Mouse (Mus musculus): ENCODE measurements around the gene Nelfa. TPM values are rescaled to one million over a fixed set of nuclear protein-coding genes. Genes with fewer than 3 reads are reported as not detected.
"Not testable (repeated sequence)": the region's sequence is repeated elsewhere in the genome, so short reads cannot be mapped to it uniquely, and the experiment has no call there.

The Nelfa gene
- polyA plus RNA-seq, 1 experiment from 2014 or later: 64.1 TPM

GRCm38 (mm10) chr5:33916616-33917015 lies 19.6 kb downstream of the Nelfa start:
- peaks cover 83% of the 10 kb centered on the region for H3K36me3 ChIP-seq
- not testable (repeated sequence) for H3K27me3 ChIP-seq; H3K9me3 ChIP-seq (replicated peaks); H3K9ac ChIP-seq; H3K4me1 ChIP-seq; H3K27ac ChIP-seq; H3K4me2 ChIP-seq; ATAC-seq (replicated peaks; ENCODE audit: low FRiP score); H3K4me3 ChIP-seq (replicated peaks)
- 94% methylated on average over 2 of the region's 2 CpGs for WGBS

DNA sequence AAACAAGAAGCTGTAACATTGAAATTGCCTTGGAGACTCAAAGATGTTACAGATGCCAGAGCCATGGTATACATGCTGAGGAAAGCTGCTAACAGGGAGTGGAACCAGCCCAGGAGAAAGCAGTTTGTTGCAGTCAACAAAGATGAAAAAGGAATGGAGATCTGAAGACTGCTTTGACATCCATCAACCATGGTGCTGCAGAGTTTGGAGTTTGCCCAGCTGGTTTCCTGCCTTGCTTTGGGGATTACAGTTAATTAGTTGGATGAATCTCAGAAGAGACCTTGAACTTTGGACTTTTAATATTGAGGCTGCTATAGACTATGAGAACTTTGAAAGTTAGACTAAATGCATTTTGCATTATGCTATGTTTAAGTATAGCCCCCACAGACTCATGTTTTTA lies 21.2 kb downstream of the Nelfa start:
- not testable (repeated sequence) for H3K27ac ChIP-seq; ATAC-seq (replicated peaks; ENCODE audit: low FRiP score); H3K9me3 ChIP-seq (replicated peaks); H3K4me2 ChIP-seq; H3K9ac ChIP-seq; H3K4me1 ChIP-seq; H3K4me3 ChIP-seq (replicated peaks); H3K27me3 ChIP-seq
- H3K36me3 ChIP-seq: peaks cover 67% of the 10 kb centered on the region

GRCm38 (mm10) chr5:33903176-33903575 lies 33.0 kb downstream of the Nelfa start:
- H3K27me3 ChIP-seq: no peaks in the 10 kb centered on the region
- H3K27ac ChIP-seq: no peak overlapping the region
- H3K4me1 ChIP-seq: no peaks in the 10 kb centered on the region
- 90% methylated on average over 9 of the region's 9 CpGs for WGBS
- no peak overlapping the region for H3K9ac ChIP-seq
- no peaks in the 10 kb centered on the region for H3K9me3 ChIP-seq (replicated peaks)
- ATAC-seq (replicated peaks; ENCODE audit: low FRiP score): no peak
- H3K36me3 ChIP-seq: peaks cover 53% of the 10 kb centered on the region
- no peak overlapping the region for H3K4me2 ChIP-seq
- no peak overlapping the region for H3K4me3 ChIP-seq (replicated peaks)

DNA sequence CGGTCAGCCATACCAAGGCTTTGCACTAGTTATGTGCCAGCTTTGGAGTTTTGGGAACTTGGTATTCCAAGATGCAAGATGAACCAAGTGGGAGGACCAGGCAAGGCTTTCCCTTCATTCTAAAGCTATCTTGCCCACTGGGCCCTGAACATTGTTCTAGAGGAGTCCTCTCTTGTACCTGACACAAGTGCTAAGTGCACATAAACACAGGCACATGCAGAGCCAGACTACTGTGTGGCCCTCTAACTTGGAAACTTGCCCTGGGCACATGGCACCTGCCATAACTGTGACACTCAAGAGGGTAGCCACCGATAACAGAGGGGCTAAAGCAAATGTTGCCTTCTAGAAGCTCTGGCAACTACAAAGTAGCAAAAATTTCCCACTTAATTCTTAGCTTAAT lies 33.5 kb downstream of the Nelfa start:
- H3K9me3 ChIP-seq (replicated peaks): no peaks in the 10 kb centered on the region
- no peak overlapping the region for H3K4me2 ChIP-seq
- no peak for ATAC-seq (replicated peaks; ENCODE audit: low FRiP score)
- H3K4me1 ChIP-seq: no peaks in the 10 kb centered on the region
- H3K9ac ChIP-seq: no peak overlapping the region
- no peak overlapping the region for H3K27ac ChIP-seq
- 91% methylated on average over 2 of the region's 2 CpGs for WGBS
- H3K27me3 ChIP-seq: no peaks in the 10 kb centered on the region
- no peak overlapping the region for H3K4me3 ChIP-seq (replicated peaks)
- peaks cover 57% of the 10 kb centered on the region for H3K36me3 ChIP-seq

DNA sequence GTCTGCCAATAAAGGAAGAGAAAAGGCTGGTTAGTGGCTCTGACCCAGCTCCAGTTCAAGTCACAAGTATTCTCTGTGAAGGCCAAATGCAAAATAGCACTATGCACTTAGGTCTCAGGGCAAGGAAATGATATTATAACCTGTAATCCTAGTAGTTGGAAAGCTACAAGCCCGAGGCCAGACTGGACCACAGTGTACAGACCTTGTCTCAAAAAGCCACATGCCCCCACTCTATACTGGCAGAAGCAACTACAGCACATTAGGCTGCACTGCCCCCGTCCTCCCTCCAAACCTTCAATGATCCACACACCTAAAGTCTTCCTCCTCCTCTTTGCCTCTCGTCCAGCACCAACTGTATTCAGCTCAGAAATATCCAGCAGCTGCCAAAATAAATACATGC lies 34.9 kb downstream of the Nelfa start:
- peaks cover 71% of the 10 kb centered on the region for H3K36me3 ChIP-seq
- H3K4me2 ChIP-seq: no peak overlapping the region
- H3K27me3 ChIP-seq: no peaks in the 10 kb centered on the region
- no peaks in the 10 kb centered on the region for H3K9me3 ChIP-seq (replicated peaks)
- no peak overlapping the region for H3K27ac ChIP-seq
- H3K4me1 ChIP-seq: no peaks in the 10 kb centered on the region
- no peak overlapping the region for H3K4me3 ChIP-seq (replicated peaks)
- WGBS: 79% methylated on average over 3 of the region's 3 CpGs
- no peak for ATAC-seq (replicated peaks; ENCODE audit: low FRiP score)
- no peak overlapping the region for H3K9ac ChIP-seq

DNA sequence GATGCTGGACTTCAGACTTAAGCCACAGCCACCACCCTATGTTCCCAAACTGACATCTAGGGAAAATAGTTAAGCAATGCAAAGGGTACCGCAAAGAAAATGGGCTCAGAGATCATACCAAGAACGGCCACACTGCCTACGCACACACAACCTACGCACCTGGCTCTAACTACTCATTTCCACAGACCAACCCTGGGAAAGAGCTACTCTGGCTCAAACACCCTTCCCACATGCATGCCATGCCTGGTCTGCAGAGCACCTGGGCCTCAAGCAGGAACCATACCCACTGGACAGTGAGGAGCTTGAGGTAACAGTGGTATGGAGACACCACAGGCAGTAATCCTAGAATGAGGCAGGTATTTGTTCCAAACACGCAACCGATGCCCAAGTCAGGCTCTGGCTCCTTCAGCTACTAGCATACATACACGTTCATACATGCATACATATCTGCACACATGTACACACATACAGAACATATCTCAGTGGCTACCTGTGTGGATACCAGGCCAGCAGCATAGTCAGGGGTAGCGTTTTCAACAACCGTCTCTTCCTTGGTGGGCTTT lies 35.4 kb downstream of the Nelfa start:
- Histone ChIP-seq H3K4me3 (replicated peaks) (no peak overlapping the region), H3K9ac (no peak overlapping the region), H3K36me3 (peaks cover 76% of the 10 kb centered on the region), H3K4me2 (no peak overlapping the region), H3K27me3 (no peaks in the 10 kb centered on the region), H3K27ac (no peak overlapping the region), H3K9me3 (replicated peaks) (no peaks in the 10 kb centered on the region), H3K4me1 (no peaks in the 10 kb centered on the region)
- ATAC-seq (replicated peaks; ENCODE audit: low FRiP score): no peak
- 93% methylated on average over 9 of the region's 9 CpGs for WGBS

DNA sequence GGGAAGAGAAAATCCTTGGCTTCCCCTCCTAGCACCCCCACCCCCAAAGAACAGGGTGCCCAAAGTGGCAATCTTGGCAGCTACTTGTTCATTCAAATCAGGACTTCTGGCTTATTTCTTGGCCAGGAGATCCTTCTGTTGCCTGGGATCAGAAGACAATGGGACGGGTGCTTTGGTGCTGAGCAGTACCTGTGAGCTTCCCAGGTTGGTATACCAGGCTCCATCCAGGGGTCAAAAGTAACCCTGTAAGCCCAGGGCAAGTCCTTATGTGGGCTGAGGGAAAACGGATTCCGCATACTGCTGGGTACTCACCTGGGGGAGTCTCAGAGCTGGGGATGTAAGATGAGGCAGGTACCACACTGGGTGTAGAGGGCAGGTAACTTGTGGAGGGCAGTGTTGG lies 36.1 kb downstream of the Nelfa start:
- WGBS: 86% methylated on average over 3 of the region's 3 CpGs
- H3K36me3 ChIP-seq: peaks cover 82% of the 10 kb centered on the region
- no peaks in the 10 kb centered on the region for H3K4me1 ChIP-seq
- no peaks in the 10 kb centered on the region for H3K9me3 ChIP-seq (replicated peaks)
- no peaks in the 10 kb centered on the region for H3K27me3 ChIP-seq
- ATAC-seq (replicated peaks; ENCODE audit: low FRiP score): no peak
- no peak overlapping the region for H3K4me2 ChIP-seq
- no peak overlapping the region for H3K9ac ChIP-seq
- H3K4me3 ChIP-seq (replicated peaks): no peak overlapping the region
- H3K27ac ChIP-seq: no peak overlapping the region

GRCm38 (mm10) chr5:33899245-33899644 lies 37.0 kb downstream of the Nelfa start:
- Histone ChIP-seq H3K4me2 (no peak overlapping the region), H3K27ac (no peak overlapping the region), H3K4me3 (replicated peaks) (no peak overlapping the region), H3K9me3 (replicated peaks) (no peaks in the 10 kb centered on the region), H3K9ac (no peak overlapping the region), H3K36me3 (peaks cover 91% of the 10 kb centered on the region), H3K27me3 (no peaks in the 10 kb centered on the region), H3K4me1 (no peaks in the 10 kb centered on the region)
- 85% methylated on average over 3 of the region's 3 CpGs for WGBS
- no peak for ATAC-seq (replicated peaks; ENCODE audit: low FRiP score)

DNA sequence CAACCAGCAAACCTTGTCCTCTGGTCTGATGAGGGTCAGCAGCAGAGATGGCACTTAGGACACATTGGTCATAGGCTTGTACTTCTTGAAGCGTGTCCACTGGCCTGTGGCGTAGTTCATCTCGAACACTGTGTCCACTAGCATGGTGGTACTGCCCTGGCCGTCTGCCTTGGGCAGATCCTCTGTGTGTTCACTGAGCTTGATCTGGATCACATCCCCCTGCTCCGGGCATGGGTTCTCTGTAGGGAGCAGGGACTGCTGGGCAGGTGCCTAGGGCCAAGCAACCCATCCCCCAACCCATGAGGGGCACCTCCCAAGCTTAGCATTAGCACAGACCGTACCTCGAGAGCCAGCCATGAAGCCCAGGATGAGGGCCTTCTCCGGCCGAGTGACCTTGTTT lies 37.5 kb downstream of the Nelfa start:
- H3K9ac ChIP-seq: no peak overlapping the region
- H3K9me3 ChIP-seq (replicated peaks): no peaks in the 10 kb centered on the region
- H3K27me3 ChIP-seq: no peaks in the 10 kb centered on the region
- 90% methylated on average over 9 of the region's 9 CpGs for WGBS
- no peaks in the 10 kb centered on the region for H3K4me1 ChIP-seq
- no peak overlapping the region for H3K27ac ChIP-seq
- H3K4me2 ChIP-seq: no peak overlapping the region
- H3K4me3 ChIP-seq (replicated peaks): no peak overlapping the region
- peaks cover 97% of the 10 kb centered on the region for H3K36me3 ChIP-seq
- no peak for ATAC-seq (replicated peaks; ENCODE audit: low FRiP score)

DNA sequence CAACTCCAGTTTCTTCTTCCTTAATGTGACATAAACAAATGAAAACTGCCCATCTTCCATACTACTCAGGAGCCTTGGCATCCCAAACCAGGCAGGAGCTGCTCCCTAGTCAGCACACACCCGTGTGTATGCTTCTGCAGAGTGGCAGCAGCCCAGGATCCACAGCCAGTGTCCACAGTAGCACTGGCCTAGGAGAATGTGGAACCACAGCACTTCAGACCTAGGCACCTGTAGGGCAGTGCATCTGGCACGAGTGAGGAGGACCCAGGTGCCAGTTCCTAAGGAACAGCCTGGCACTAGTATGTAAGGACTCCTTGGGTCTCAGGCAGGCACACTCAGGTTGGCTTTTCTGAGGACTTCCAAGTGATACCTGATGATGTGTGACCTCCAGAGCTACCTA lies 39.1 kb downstream of the Nelfa start:
- Histone ChIP-seq H3K4me2 (no peak overlapping the region), H3K4me3 (replicated peaks) (no peak overlapping the region), H3K27me3 (no peaks in the 10 kb centered on the region), H3K9me3 (replicated peaks) (no peaks in the 10 kb centered on the region), H3K4me1 (no peaks in the 10 kb centered on the region), H3K27ac (no peak overlapping the region), H3K9ac (no peak overlapping the region), H3K36me3 (peaks cover 99% of the 10 kb centered on the region)
- 80% methylated on average over 2 of the region's 2 CpGs for WGBS
- ATAC-seq (replicated peaks; ENCODE audit: low FRiP score): no peak

GRCm38 (mm10) chr5:33895116-33895515 lies 41.1 kb downstream of the Nelfa start:
- no peaks in the 10 kb centered on the region for H3K4me1 ChIP-seq
- H3K27ac ChIP-seq: no peak overlapping the region
- H3K4me3 ChIP-seq (replicated peaks): no peak overlapping the region
- 75% methylated on average over 9 of the region's 9 CpGs for WGBS
- no peak overlapping the region for H3K4me2 ChIP-seq
- H3K9me3 ChIP-seq (replicated peaks): no peaks in the 10 kb centered on the region
- no peaks in the 10 kb centered on the region for H3K27me3 ChIP-seq
- H3K36me3 ChIP-seq: peaks cover 99% of the 10 kb centered on the region
- no peak overlapping the region for H3K9ac ChIP-seq
- no peak; the same call in 1 of the 2 replicates for ATAC-seq (replicated peaks; ENCODE audit: low FRiP score)

- Histone ChIP-seq H3K9ac (no peak overlapping the region), H3K27me3 (no peaks in the 10 kb centered on the region), H3K27ac (no peak overlapping the region), H3K4me3 (replicated peaks) (no peak overlapping the region), H3K9me3 (replicated peaks) (no peaks in the 10 kb centered on the region), H3K4me1 (no peaks in the 10 kb centered on the region), H3K36me3 (peaks cover 99% of the 10 kb centered on the region), H3K4me2 (no peak overlapping the region)
- ATAC-seq (replicated peaks; ENCODE audit: low FRiP score): no peak
- 93% methylated on average over 6 of the region's 6 CpGs for WGBS
Observed at GRCm38 (mm10) chr5:33893406-33893805, 42.8 kb downstream of the Nelfa start.

- Histone ChIP-seq H3K4me2 (no peak overlapping the region), H3K36me3 (peaks cover 95% of the 10 kb centered on the region), H3K9me3 (replicated peaks) (no peaks in the 10 kb centered on the region), H3K4me3 (replicated peaks) (no peak overlapping the region), H3K9ac (no peak overlapping the region), H3K27me3 (no peaks in the 10 kb centered on the region), H3K4me1 (no peaks in the 10 kb centered on the region), H3K27ac (no peak overlapping the region)
- WGBS: 93% methylated on average over 4 of the region's 4 CpGs
- no peak for ATAC-seq (replicated peaks; ENCODE audit: low FRiP score)
Observed at GRCm38 (mm10) chr5:33881118-33881517, 55.1 kb downstream of the Nelfa start.

Measured in kidney, embryonic 15.5 days (tissue).